Comparison of ENCODE assay signal across 8 mouse cellular contexts in the genomic region with DNA sequence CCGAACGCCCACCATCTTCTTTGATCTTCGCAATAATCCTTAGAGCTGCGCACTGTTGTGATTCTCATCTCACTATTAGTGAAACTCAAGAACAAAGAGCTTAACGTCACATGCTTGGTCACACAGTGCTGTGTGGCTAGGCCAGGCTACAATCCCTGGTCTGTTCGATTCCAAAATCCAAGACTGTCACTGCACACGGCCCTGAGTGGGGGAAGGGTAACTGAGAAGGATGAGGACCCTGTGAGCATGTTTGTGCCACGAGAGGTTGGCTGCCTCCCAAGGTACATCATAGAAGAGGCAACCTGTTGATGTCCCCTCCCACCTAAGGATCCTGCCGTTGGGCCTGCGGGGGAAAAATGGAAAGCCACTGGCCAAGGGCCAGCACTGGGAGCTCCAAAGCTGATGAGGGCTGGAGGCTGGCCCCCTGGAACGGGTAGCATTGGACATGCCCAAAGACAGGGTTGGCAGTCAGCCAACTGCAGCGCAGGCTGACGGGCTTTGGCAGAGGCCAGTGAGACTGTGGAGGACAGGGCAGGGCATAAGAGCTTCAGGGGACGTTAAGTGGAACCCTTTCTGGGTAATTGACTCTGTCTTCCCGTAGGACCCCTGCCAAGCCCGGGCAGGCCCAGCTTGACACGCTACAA.
DNase-seq lines count a peak whose midpoint lies in the region.

No protein-coding gene starts in this region.

- peak; percentile 13 for DNase-seq in kidney, adult 18-20 months
- DNase-seq in kidney, adult 11 months: no peak
- DNase-seq in adrenal gland, postnatal 36 days: peak; percentile 34 to 63
- peak; percentile 15 to 19 for DNase-seq in frontal cortex, postnatal 25 days (ENCODE audit: low spot score in 2 of 2)
- DNase-seq in kidney, postnatal 10 days: peak; percentile 46
- peak; percentile 10 for DNase-seq in lung, postnatal 25 days (ENCODE audit: low spot score)
- DNase-seq in testis, postnatal 10 days (ENCODE audit: low spot score): peak; percentile 64
- DNase-seq in gastrocnemius, adult 8-10 months (ENCODE audit: low spot score in 2 of 2): no peak

Comparison
In these comparisons a context has a peak if more than half of its experiments do, and no peak if none do; other contexts are left out.
1. DNase-seq: peak in kidney, adult 18-20 months (single experiment), adrenal gland, postnatal 36 days (2 of 2), frontal cortex, postnatal 25 days (2 of 2), kidney, postnatal 10 days (single experiment), lung, postnatal 25 days (single experiment) and testis, postnatal 10 days (single experiment); none in kidney, adult 11 months (single experiment) and gastrocnemius, adult 8-10 months (0 of 2).